26 mouse cellular contexts compared by ENCODE assay signal in genomic region chr7:76170481-76170880, GRCm38 (mm10). TPM values are rescaled to one million over a fixed set of nuclear protein-coding genes. Genes with fewer than 3 reads are reported as not detected.
"Had no signal": no experiment of that assay in that cellular context is flagged by ENCODE, and none has a peak within 500 bp of the region (broad histone marks: within the 10 kb centered on the region; RNA-seq: fewer than 3 reads in every experiment).

No protein-coding gene starts in this region.

- DNase-seq: left cerebral cortex, postnatal 4 days; liver; liver, embryonic 13.5 days; liver, postnatal 0 days; lung, adult 18-20 months; lung, adult 2 months; lung, embryonic 14.5 days; lung, postnatal 10 days; lung, postnatal 14 days; lung, postnatal 36 days; lung, postnatal 4 days; midbrain, embryonic 14.5 days had no signal

RNA-seq across cellular contexts. Expression of gene Agbl1, which starts 59.2 kb away (rescaled TPM):
- polyA plus RNA-seq: limb, embryonic 10.5 days; limb, embryonic 11.5 days; limb, embryonic 12.5 days; liver, adult 2 months; liver, embryonic 11.5 days; liver, embryonic 12.5 days; liver, embryonic 13.5 days; liver, embryonic 14.5 days; liver, embryonic 16.5 days; lung, embryonic 14.5 days; lung, embryonic 16.5 days; lung, postnatal 0 days; macrophage; midbrain, embryonic 10.5 days; midbrain, embryonic 11.5 days; myocyte had no signal
